Mouse (Mus musculus): ENCODE results near the gene Stk39.

The Stk39 gene

GRCm38 (mm10) chr2:68458115-68458514 is 14.0 kb downstream of the Stk39 start:
- DNase-seq (ENCODE audit: low read depth), result no peak

- no peak for DNase-seq (ENCODE audit: low read depth)
Observed at GRCm38 (mm10) chr2:68457455-68458032, 14.5 kb downstream of the Stk39 start.

GRCm38 (mm10) chr2:68456899-68457298 is 15.2 kb downstream of the Stk39 start:
- no peak for DNase-seq (ENCODE audit: low read depth)

GRCm38 (mm10) chr2:68452379-68452778 is 19.7 kb downstream of the Stk39 start:
- no peak for DNase-seq (ENCODE audit: low read depth)

GRCm38 (mm10) chr2:68448035-68448434 is 24.0 kb downstream of the Stk39 start:
- no peak for DNase-seq (ENCODE audit: low read depth)

- no peak for DNase-seq (ENCODE audit: low read depth)
Observed at GRCm38 (mm10) chr2:68443141-68443540, 28.9 kb downstream of the Stk39 start.

GRCm38 (mm10) chr2:68442113-68442717 is 29.9 kb downstream of the Stk39 start:
- no peak for DNase-seq (ENCODE audit: low read depth)

GRCm38 (mm10) chr2:68439614-68440013 is 32.5 kb downstream of the Stk39 start:
- DNase-seq (ENCODE audit: low read depth), result no peak

GRCm38 (mm10) chr2:68437920-68438319 is 34.1 kb downstream of the Stk39 start:
- no peak for DNase-seq (ENCODE audit: low read depth)

- DNase-seq (ENCODE audit: low read depth), result no peak
Observed at GRCm38 (mm10) chr2:68437216-68437615, 34.9 kb downstream of the Stk39 start.

GRCm38 (mm10) chr2:68436305-68436704 is 35.8 kb downstream of the Stk39 start:
- DNase-seq (ENCODE audit: low read depth), result no peak

GRCm38 (mm10) chr2:68435494-68436255 is 36.4 kb downstream of the Stk39 start:
- no peak for DNase-seq (ENCODE audit: low read depth)

- no peak for DNase-seq (ENCODE audit: low read depth)
Observed at GRCm38 (mm10) chr2:68434997-68435396, 37.1 kb downstream of the Stk39 start.

GRCm38 (mm10) chr2:68434576-68434975 is 37.5 kb downstream of the Stk39 start:
- DNase-seq (ENCODE audit: low read depth), result no peak

GRCm38 (mm10) chr2:68433736-68434312 is 38.2 kb downstream of the Stk39 start:
- DNase-seq (ENCODE audit: low read depth), result no peak

- no peak for DNase-seq (ENCODE audit: low read depth)
Observed at GRCm38 (mm10) chr2:68432834-68433233, 39.2 kb downstream of the Stk39 start.

GRCm38 (mm10) chr2:68431024-68431962 is 40.8 kb downstream of the Stk39 start:
- DNase-seq (ENCODE audit: low read depth), result no peak

GRCm38 (mm10) chr2:68430493-68430892 is 41.6 kb downstream of the Stk39 start:
- DNase-seq (ENCODE audit: low read depth), result no peak

GRCm38 (mm10) chr2:68429436-68429835 is 42.6 kb downstream of the Stk39 start:
- no peak for DNase-seq (ENCODE audit: low read depth)

- DNase-seq (ENCODE audit: low read depth), result no peak
Observed at GRCm38 (mm10) chr2:68426977-68427577, 45.0 kb downstream of the Stk39 start.

- no peak for DNase-seq (ENCODE audit: low read depth)
Observed at GRCm38 (mm10) chr2:68426074-68426473, 46.0 kb downstream of the Stk39 start.

Measured in fibroblast of lung, adult 2 months (primary cell).